Mouse (Mus musculus) kidney, postnatal 4 days (tissue): ENCODE measurements at regions not wholly inside any gene's neighbourhood (a gene's known extent, or its start where the extent isn't known, plus 50 kb on each side); places are given as distances from the start of the nearest gene placed in this dataset.
"Not testable (repeated sequence)": the region's sequence is repeated elsewhere in the genome, so short reads cannot be mapped to it uniquely, and the experiment has no call there.

Experiments used
- DNase-seq, 2 experiments: peaks; one replicate each; pipeline ENCODE4 v3.0.0; 2021; ENCODE audit warnings: mixed read lengths in 2 of 2

- DNase-seq: no peak
These were observed 82.7 kb downstream of the Pmp22 start for GRCm38 (mm10) chr11:63211501-63211900.

GRCm38 (mm10) chr11:63213043-63213442 lies 84.3 kb downstream of the Pmp22 start:
- DNase-seq: peak; percentile 94 to 95

GRCm38 (mm10) chr11:63213901-63214425 lies 85.2 kb downstream of the Pmp22 start:
- no peak for DNase-seq

- DNase-seq: no peak
These were observed 87.2 kb downstream of the Pmp22 start for GRCm38 (mm10) chr11:63215993-63216392.

- peak in 1 of 2 experiments; percentile 25 for DNase-seq
These were observed 88.3 kb downstream of the Pmp22 start for GRCm38 (mm10) chr11:63217049-63217448.

GRCm38 (mm10) chr11:63226471-63226870 lies 97.7 kb downstream of the Pmp22 start:
- DNase-seq: no peak

- DNase-seq: no peak
These were observed 102.0 kb downstream of the Pmp22 start for GRCm38 (mm10) chr11:63230786-63231185.

- DNase-seq: no peak
These were observed 104.6 kb downstream of the Pmp22 start for GRCm38 (mm10) chr11:63233172-63233966.

- no peak for DNase-seq
These were observed 105.7 kb downstream of the Pmp22 start for GRCm38 (mm10) chr11:63234481-63234880.

GRCm38 (mm10) chr11:63238655-63239054 lies 109.9 kb downstream of the Pmp22 start:
- no peak for DNase-seq

- no peak for DNase-seq
These were observed 115.2 kb downstream of the Pmp22 start for GRCm38 (mm10) chr11:63243906-63244416.

GRCm38 (mm10) chr11:63245041-63245440 lies 116.3 kb downstream of the Pmp22 start:
- no peak for DNase-seq

GRCm38 (mm10) chr11:63246052-63246661 lies 117.4 kb downstream of the Pmp22 start:
- no peak for DNase-seq

GRCm38 (mm10) chr11:63252012-63252856 lies 123.5 kb downstream of the Pmp22 start:
- no peak for DNase-seq

GRCm38 (mm10) chr11:63252968-63253602 lies 124.3 kb downstream of the Pmp22 start:
- peak; percentile 19 to 47 for DNase-seq

GRCm38 (mm10) chr11:63264432-63265061 lies 135.8 kb downstream of the Pmp22 start:
- peak; percentile 41 to 42 for DNase-seq

GRCm38 (mm10) chr11:63266290-63266689 lies 137.5 kb downstream of the Pmp22 start:
- DNase-seq: not testable (repeated sequence)

- DNase-seq: no peak
These were observed 147.9 kb downstream of the Pmp22 start for GRCm38 (mm10) chr11:63276641-63277040.

GRCm38 (mm10) chr11:63281839-63282238 lies 153.1 kb downstream of the Pmp22 start:
- DNase-seq: no peak

GRCm38 (mm10) chr11:63282541-63282940 lies 153.8 kb downstream of the Pmp22 start:
- DNase-seq: no peak

GRCm38 (mm10) chr11:63286026-63286425 lies 157.2 kb downstream of the Pmp22 start:
- no peak for DNase-seq

- peak; percentile 31 to 56 for DNase-seq
These were observed 159.0 kb downstream of the Pmp22 start for GRCm38 (mm10) chr11:63287766-63288165.
